Mouse (Mus musculus) cerebellum, adult 9-10 months (tissue): Measurements from ENCODE around the gene Aup1.
A peak's percentile ranks its signal among the peaks of the same experiment; 100 is the strongest.

Experiments
- DNase-seq: peaks from one replicate; pipeline ENCODE4 v3.0.0; 2022

Gene Aup1

GRCm38 (mm10) chr6:83031921-83032590 lies 22.3 kb upstream of the Aup1 start:
- no peak for DNase-seq

GRCm38 (mm10) chr6:83032769-83033191 lies 21.5 kb upstream of the Aup1 start:
- DNase-seq, result no peak

- no peak for DNase-seq
Observed at GRCm38 (mm10) chr6:83033249-83034185, 20.8 kb upstream of the Aup1 start, which contains the start of the genes Dok1 and Loxl3. TSS of gene Dok1 (minus strand) at chr6:83033471. TSS of gene Loxl3 (plus strand) at chr6:83034173.

- no peak for DNase-seq
Observed at GRCm38 (mm10) chr6:83034463-83035055, 19.8 kb upstream of the Aup1 start.

- DNase-seq, result no peak
Observed at GRCm38 (mm10) chr6:83037188-83037587, 17.1 kb upstream of the Aup1 start.

- peak; percentile 87 for DNase-seq
Observed at GRCm38 (mm10) chr6:83038496-83039012, 15.8 kb upstream of the Aup1 start.

GRCm38 (mm10) chr6:83040601-83041000 lies 13.7 kb upstream of the Aup1 start:
- DNase-seq, result no peak

GRCm38 (mm10) chr6:83043561-83043960 lies 10.8 kb upstream of the Aup1 start:
- DNase-seq, result no peak

GRCm38 (mm10) chr6:83043993-83044392 lies 10.3 kb upstream of the Aup1 start:
- no peak for DNase-seq

- DNase-seq, result no peak
Observed at GRCm38 (mm10) chr6:83044742-83045141, 9.6 kb upstream of the Aup1 start.

GRCm38 (mm10) chr6:83049367-83049766 lies 5.0 kb upstream of the Aup1 start:
- DNase-seq, result no peak

GRCm38 (mm10) chr6:83053136-83053960 lies 973 bp upstream of the Aup1 start:
- DNase-seq, result peak; percentile 29

GRCm38 (mm10) chr6:83054871-83055431 lies 630 bp downstream of the Aup1 start, which contains the start of gene Htra2:
TSS of gene Htra2 (minus strand) at chr6:83055273.
- DNase-seq, result peak; percentile 64

GRCm38 (mm10) chr6:83057790-83058189 lies 3.5 kb downstream of the Aup1 start, which contains the start of gene Dqx1:
TSS of gene Dqx1 (plus strand) at chr6:83057844.
- peak; percentile 62 for DNase-seq

GRCm38 (mm10) chr6:83058725-83059124 lies 4.4 kb downstream of the Aup1 start:
- DNase-seq, result no peak

GRCm38 (mm10) chr6:83065995-83066394 lies 11.7 kb downstream of the Aup1 start:
- DNase-seq, result no peak

GRCm38 (mm10) chr6:83066441-83066840 lies 12.1 kb downstream of the Aup1 start:
- no peak for DNase-seq

- DNase-seq, result no peak
Observed at GRCm38 (mm10) chr6:83068221-83068620, 13.9 kb downstream of the Aup1 start.

- DNase-seq, result no peak
Observed at GRCm38 (mm10) chr6:83068706-83069487, 14.6 kb downstream of the Aup1 start.

GRCm38 (mm10) chr6:83069488-83070246 lies 15.3 kb downstream of the Aup1 start:
- no peak for DNase-seq

- no peak for DNase-seq
Observed at GRCm38 (mm10) chr6:83070247-83070310, 15.8 kb downstream of the Aup1 start, which contains the start of gene Tlx2. TSS of gene Tlx2 (minus strand) at chr6:83070293.
